Mouse (Mus musculus) liver, embryonic 14.5 days (tissue): ENCODE measurements around the gene Zfp53.

Source experiments
- CTCF ChIP-seq: IDR thresholded peaks from 2 replicates; pipeline ENCODE4 v1.5.1; 2016; ENCODE audit warnings: antibody characterized with exemption, low read depth, control low read depth
- EP300 ChIP-seq: IDR thresholded peaks from 2 replicates; pipeline ENCODE4 v1.6.1; 2016; ENCODE audit warnings: antibody characterized with exemption, low read depth

DNA sequence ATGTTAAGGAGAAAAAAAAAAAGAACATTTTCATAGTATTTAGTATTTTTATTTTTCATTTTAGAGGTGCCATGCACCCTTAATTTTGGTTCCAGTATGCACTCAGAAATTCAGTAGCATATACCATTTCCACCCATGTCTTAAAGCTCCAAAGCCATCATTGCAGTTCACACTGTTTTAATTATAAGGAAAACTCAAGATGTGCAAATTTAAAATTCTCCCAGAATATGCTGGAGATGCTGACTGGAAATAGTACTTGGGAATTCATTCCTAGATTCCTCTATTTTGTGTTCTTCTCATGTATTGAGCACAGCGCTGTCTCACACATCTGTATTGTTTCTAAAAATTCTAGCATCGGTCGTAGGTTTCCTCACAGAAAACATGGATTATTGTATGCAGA is 17.5 kb downstream of the Zfp53 start:
- TF ChIP-seq CTCF (no peak), EP300 (no peak)
